Mouse (Mus musculus): ENCODE results near the gene Hdac9. TPM values are rescaled to one million over a fixed set of nuclear protein-coding genes. Genes with fewer than 3 reads are reported as not detected.
A peak's percentile ranks its signal among the peaks of the same experiment; 100 is the strongest.

The Hdac9 gene
- polyA plus RNA-seq, 1 experiment from 2014 or later: 3.2 TPM

GRCm38 (mm10) chr12:34554803-34555202 is 362.1 kb downstream of the Hdac9 start:
- no peak overlapping the region for H3K27ac ChIP-seq (ENCODE audit: low read length)

DNA sequence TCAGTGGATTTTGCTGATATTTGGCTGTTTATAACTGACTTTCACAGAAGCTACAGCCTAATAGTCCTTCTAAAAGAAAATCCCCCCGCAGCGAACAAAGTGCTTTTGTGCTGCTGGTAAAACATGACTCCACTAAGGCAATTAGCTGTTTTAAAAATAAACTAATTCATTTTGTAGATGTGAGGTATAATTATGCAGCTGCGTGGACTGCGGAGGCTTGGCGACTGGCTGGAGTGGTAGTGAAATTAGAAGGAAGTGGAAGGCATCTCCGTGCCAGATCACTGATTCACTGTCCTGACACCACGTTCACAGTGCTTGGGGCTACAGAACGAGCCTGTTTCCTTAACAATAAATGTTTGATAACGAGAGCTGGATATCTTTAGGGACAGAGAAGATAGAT is 366.6 kb downstream of the Hdac9 start:
- H3K27me3 ChIP-seq (replicated peaks; ENCODE audit: control insufficient read depth, insufficient read depth, low read length): no peaks in the 10 kb centered on the region
- 54% methylated on average over 9 of the region's 9 CpGs for WGBS
- H3K36me3 ChIP-seq (ENCODE audit: control insufficient read depth, insufficient read depth, low read length): no peaks in the 10 kb centered on the region

More at GRCm38 (mm10) chr12:34554803-34555202, 362.1 kb downstream of the Hdac9 start:
- no peaks in the 10 kb centered on the region for H3K9me3 ChIP-seq (ENCODE audit: control insufficient read depth, low read length)
- peak; percentile 58; the same call in 1 of the 2 replicates for ATAC-seq
- H3K9ac ChIP-seq (ENCODE audit: low read depth, low read length): no peak overlapping the region
- H3K4me1 ChIP-seq (ENCODE audit: control insufficient read depth, insufficient read depth, low read length): peaks cover 2% of the 10 kb centered on the region; the same call in 1 of the 2 replicates
- no peaks in the 10 kb centered on the region for H3K36me3 ChIP-seq (ENCODE audit: control insufficient read depth, insufficient read depth, low read length)
- H3K4me3 ChIP-seq (ENCODE audit: low read length): no peak overlapping the region
- H3K27me3 ChIP-seq (replicated peaks; ENCODE audit: control insufficient read depth, insufficient read depth, low read length): no peaks in the 10 kb centered on the region
- no peak overlapping the region for H3K4me2 ChIP-seq (ENCODE audit: low read depth, low read length)

DNA sequence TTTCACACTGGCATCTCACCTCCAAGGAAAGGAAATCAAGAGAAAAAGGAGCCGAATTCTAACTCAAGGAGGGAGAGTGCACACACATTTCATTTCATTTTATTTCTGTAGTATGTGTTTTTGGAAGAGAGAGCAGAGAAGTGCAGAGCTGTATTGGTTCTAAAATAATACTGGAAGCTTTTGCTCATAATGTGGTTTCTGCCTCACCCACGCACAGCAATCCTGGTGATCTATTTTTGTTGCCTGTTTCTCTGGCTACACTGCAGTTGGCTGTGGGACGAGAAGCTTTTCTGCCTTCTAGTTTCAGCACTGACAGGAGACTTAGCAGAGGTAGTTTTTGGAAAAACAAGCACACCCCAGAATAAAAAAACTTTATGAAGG is 387.7 kb downstream of the Hdac9 start:
- WGBS: 46% methylated on average over 3 of the region's 3 CpGs
- Histone ChIP-seq H3K9ac (ENCODE audit: low read depth, low read length) (no peak overlapping the region), H3K36me3 (ENCODE audit: control insufficient read depth, insufficient read depth, low read length) (no peaks in the 10 kb centered on the region), H3K4me1 (ENCODE audit: control insufficient read depth, insufficient read depth, low read length) (peaks cover 6% of the 10 kb centered on the region; the same call in 1 of the 2 replicates), H3K27ac (ENCODE audit: low read length) (peak overlapping the region; percentile 57; the same call in 1 of the 2 replicates), H3K4me3 (ENCODE audit: low read length) (no peak overlapping the region), H3K4me2 (ENCODE audit: low read depth, low read length) (no peak overlapping the region), H3K27me3 (replicated peaks; ENCODE audit: control insufficient read depth, insufficient read depth, low read length) (no peaks in the 10 kb centered on the region), H3K9me3 (ENCODE audit: control insufficient read depth, low read length) (no peaks in the 10 kb centered on the region)
- ATAC-seq: no peak

More for the DNA sequence above, 366.6 kb downstream of the Hdac9 start:
- Histone ChIP-seq H3K9me3 (ENCODE audit: control insufficient read depth, low read length) (no peaks in the 10 kb centered on the region), H3K9ac (ENCODE audit: low read depth, low read length) (no peak overlapping the region), H3K4me3 (ENCODE audit: low read length) (no peak overlapping the region), H3K4me1 (ENCODE audit: control insufficient read depth, insufficient read depth, low read length) (no peaks in the 10 kb centered on the region), H3K27ac (ENCODE audit: low read length) (no peak overlapping the region), H3K4me2 (ENCODE audit: low read depth, low read length) (no peak overlapping the region)
- ATAC-seq: no peak

DNA sequence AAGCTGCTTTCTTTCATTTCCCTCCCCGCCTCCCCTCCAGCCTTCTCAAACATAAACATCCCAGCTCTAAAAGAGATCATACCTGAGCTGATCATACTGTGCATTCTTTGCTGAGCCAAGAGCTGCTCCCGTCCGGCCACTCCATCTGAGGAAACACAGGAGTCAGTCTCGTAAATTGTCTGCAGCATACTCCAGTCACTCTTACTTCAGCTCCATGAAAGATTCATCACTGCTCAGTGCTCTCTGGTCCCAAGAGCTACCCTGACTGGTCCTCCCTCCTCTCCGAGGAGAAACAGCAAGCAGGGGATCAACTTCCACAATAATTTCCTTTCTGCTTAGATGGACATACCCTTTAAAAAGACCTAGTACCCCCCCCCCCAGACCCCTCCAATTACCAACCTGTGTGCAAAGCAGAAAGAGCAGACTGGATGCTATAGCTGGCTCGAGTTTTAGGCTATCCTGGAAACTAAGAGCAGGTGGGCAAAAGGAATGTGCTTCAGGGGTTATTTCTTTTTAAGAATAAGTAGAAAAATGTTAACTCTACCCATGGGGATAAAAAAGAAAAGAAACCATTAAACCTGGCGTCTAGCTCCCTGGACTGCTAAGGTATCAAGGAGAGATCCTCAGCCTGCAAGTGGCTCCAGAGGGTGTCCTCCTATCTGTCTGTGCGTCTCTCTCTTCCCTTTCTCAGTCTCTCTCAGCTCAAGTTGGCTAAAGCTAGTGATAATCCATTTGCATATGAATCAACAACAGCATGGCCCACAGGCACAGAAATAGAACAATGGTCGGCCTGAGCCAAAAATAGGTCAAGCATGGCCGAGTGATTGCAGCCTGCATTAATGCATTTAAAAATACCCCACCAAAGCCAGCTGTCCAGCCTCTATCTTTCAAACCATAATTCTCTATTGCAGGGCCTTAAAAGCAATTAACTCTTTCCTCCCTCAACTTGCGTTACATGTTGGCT is 388.4 kb downstream of the Hdac9 start:
- Histone ChIP-seq H3K9me3 (ENCODE audit: control insufficient read depth, low read length) (no peaks in the 10 kb centered on the region), H3K4me3 (ENCODE audit: low read length) (peak overlapping the region; percentile 24; the same call in 1 of the 2 replicates), H3K9ac (ENCODE audit: low read depth, low read length) (no peak overlapping the region), H3K4me1 (ENCODE audit: control insufficient read depth, insufficient read depth, low read length) (peaks cover 6% of the 10 kb centered on the region; the same call in 1 of the 2 replicates), H3K27me3 (replicated peaks; ENCODE audit: control insufficient read depth, insufficient read depth, low read length) (no peaks in the 10 kb centered on the region), H3K36me3 (ENCODE audit: control insufficient read depth, insufficient read depth, low read length) (no peaks in the 10 kb centered on the region), H3K27ac (ENCODE audit: low read length) (peak overlapping the region; percentile 57; the same call in 1 of the 2 replicates), H3K4me2 (ENCODE audit: low read depth, low read length) (peak overlapping the region; percentile 19)
- 21% methylated on average over 11 of the region's 11 CpGs for WGBS
- peak; percentile 58; the same call in 1 of the 2 replicates for ATAC-seq

DNA sequence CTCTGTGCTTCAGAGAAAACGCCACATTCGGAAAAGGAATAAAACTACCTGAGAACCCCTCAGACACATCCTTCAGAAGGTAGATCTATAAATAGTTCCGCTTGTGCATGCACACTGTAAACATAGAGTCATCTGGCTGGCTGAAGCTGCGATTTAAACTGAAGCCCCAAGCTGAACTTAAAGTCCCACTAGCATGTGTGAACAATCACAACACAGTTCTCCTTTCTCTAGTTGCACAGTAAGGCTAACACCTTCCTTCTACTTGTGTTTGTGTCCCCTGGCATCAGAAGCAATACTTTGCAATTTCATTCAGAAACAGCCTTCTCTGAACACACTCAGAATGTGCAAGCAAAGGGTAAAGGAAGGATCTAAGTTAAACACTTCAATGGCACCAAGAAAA is 389.1 kb downstream of the Hdac9 start:
- H3K9ac ChIP-seq (ENCODE audit: low read depth, low read length): no peak overlapping the region
- no peak overlapping the region for H3K27ac ChIP-seq (ENCODE audit: low read length)
- H3K36me3 ChIP-seq (ENCODE audit: control insufficient read depth, insufficient read depth, low read length): no peaks in the 10 kb centered on the region
- H3K9me3 ChIP-seq (ENCODE audit: control insufficient read depth, low read length): no peaks in the 10 kb centered on the region
- H3K4me1 ChIP-seq (ENCODE audit: control insufficient read depth, insufficient read depth, low read length): peaks cover 6% of the 10 kb centered on the region; the same call in 1 of the 2 replicates
- no peak for ATAC-seq
- H3K27me3 ChIP-seq (replicated peaks; ENCODE audit: control insufficient read depth, insufficient read depth, low read length): no peaks in the 10 kb centered on the region
- H3K4me3 ChIP-seq (ENCODE audit: low read length): no peak overlapping the region; the same call in 1 of the 2 replicates
- 29% methylated on average over 4 of the region's 4 CpGs for WGBS
- H3K4me2 ChIP-seq (ENCODE audit: low read depth, low read length): peak overlapping the region; percentile 19; the same call in 1 of the 2 replicates

DNA sequence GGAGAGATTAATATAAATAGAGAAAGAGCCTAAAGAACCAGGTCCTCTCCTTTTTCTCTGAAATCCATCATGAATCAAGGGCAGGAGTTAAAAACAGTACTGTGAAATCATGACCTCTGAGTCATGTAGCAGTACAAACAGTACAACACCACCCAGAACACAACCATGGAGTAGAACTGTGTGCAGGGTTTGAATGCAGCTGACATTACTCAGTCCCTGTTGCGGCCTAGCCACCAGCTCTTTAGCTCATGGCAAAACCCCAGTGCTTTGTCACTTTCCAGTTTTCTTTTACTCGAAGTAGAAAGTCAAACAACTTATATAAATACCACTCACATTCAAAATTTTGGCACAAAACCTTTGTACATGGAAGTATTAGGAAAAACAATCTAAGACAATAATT is 395.4 kb downstream of the Hdac9 start:
- Histone ChIP-seq H3K9me3 (ENCODE audit: control insufficient read depth, low read length) (no peaks in the 10 kb centered on the region), H3K27me3 (replicated peaks; ENCODE audit: control insufficient read depth, insufficient read depth, low read length) (no peaks in the 10 kb centered on the region), H3K4me3 (ENCODE audit: low read length) (no peak overlapping the region), H3K27ac (ENCODE audit: low read length) (no peak overlapping the region), H3K4me2 (ENCODE audit: low read depth, low read length) (no peak overlapping the region), H3K4me1 (ENCODE audit: control insufficient read depth, insufficient read depth, low read length) (no peaks in the 10 kb centered on the region), H3K36me3 (ENCODE audit: control insufficient read depth, insufficient read depth, low read length) (no peaks in the 10 kb centered on the region), H3K9ac (ENCODE audit: low read depth, low read length) (no peak overlapping the region)
- 65% methylated on average over 2 of the region's 2 CpGs for WGBS
- ATAC-seq: no peak

DNA sequence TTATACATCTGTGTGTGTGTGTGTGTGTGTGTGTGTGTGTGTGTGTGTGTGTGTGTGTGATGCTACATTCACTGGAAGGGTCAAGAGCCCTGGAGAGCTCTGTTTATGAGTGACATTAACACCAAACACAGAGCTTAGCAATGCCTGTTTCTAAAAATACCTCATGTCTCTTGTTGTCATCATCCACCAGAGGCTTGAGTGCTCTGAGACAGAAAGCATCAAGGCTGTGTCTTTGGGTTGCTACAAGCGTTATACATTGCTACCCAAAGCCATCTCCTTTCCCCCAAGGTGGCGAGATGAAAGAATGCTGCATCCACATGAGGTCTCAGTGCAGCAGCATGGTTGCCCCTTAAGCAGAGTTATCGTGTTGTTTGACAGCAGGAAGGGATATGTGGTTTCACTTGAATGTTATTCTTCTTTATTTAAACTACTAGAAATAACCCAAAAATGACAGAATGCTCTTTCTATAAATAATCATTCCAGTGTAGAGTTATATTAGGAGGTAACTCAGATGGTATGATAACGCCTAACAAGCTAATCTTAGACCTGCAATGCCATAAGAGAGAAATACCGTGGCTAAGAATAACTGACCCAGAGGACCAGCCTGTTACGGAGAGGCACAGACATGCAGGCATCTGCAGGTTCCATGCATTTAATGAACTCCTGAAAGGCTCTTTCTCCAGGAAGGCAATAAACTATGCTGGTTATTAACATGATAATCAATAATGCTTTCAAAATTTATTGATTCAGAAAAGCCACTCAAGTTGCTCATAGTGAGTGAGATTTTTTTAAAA is 399.9 kb downstream of the Hdac9 start:
- H3K4me2 ChIP-seq (ENCODE audit: low read depth, low read length): no peak overlapping the region
- no peaks in the 10 kb centered on the region for H3K27me3 ChIP-seq (replicated peaks; ENCODE audit: control insufficient read depth, insufficient read depth, low read length)
- H3K27ac ChIP-seq (ENCODE audit: low read length): no peak overlapping the region
- WGBS: 60% methylated on average over 6 of the region's 6 CpGs
- H3K36me3 ChIP-seq (ENCODE audit: control insufficient read depth, insufficient read depth, low read length): no peaks in the 10 kb centered on the region
- no peak for ATAC-seq
- no peak overlapping the region for H3K9ac ChIP-seq (ENCODE audit: low read depth, low read length)
- no peak overlapping the region for H3K4me3 ChIP-seq (ENCODE audit: low read length)
- H3K9me3 ChIP-seq (ENCODE audit: control insufficient read depth, low read length): no peaks in the 10 kb centered on the region
- H3K4me1 ChIP-seq (ENCODE audit: control insufficient read depth, insufficient read depth, low read length): no peaks in the 10 kb centered on the region

DNA sequence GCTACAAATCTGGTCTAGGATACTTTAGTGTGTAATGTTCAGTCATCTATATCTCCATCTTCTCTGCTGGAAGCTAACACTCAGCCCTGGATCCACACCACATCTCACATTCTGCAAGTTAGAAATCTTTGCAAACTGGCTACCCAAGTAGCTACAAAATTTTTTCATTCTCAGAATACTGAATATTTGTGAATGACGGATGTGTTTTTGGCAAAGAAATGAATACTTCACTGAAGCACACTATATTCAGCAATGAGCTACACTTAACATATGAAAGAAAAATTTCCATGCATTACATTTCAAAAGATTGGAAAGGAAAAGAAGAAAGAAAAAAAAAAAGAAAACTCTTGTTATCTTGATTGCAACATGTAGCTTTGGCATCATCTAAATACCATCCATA is 410.6 kb downstream of the Hdac9 start:
- ATAC-seq: no peak
- no peaks in the 10 kb centered on the region for H3K36me3 ChIP-seq (ENCODE audit: control insufficient read depth, insufficient read depth, low read length)
- 92% methylated on average over 1 of the region's 1 CpGs for WGBS
- H3K9me3 ChIP-seq (ENCODE audit: control insufficient read depth, low read length): no peaks in the 10 kb centered on the region
- H3K4me3 ChIP-seq (ENCODE audit: low read length): no peak overlapping the region
- no peak overlapping the region for H3K9ac ChIP-seq (ENCODE audit: low read depth, low read length)
- H3K4me2 ChIP-seq (ENCODE audit: low read depth, low read length): no peak overlapping the region
- no peak overlapping the region for H3K27ac ChIP-seq (ENCODE audit: low read length)
- no peaks in the 10 kb centered on the region for H3K27me3 ChIP-seq (replicated peaks; ENCODE audit: control insufficient read depth, insufficient read depth, low read length)
- H3K4me1 ChIP-seq (ENCODE audit: control insufficient read depth, insufficient read depth, low read length): no peaks in the 10 kb centered on the region

Measured in intestine, embryonic 16.5 days (tissue).